Mouse (Mus musculus): ENCODE data around the gene Dtx2. TPM values are rescaled to one million over a fixed set of nuclear protein-coding genes. Genes with fewer than 3 reads are reported as not detected.

Gene Dtx2
- total and polyA plus RNA-seq, 3 experiments, result 11.9 to 17.2 TPM; not detected in 1

DNA sequence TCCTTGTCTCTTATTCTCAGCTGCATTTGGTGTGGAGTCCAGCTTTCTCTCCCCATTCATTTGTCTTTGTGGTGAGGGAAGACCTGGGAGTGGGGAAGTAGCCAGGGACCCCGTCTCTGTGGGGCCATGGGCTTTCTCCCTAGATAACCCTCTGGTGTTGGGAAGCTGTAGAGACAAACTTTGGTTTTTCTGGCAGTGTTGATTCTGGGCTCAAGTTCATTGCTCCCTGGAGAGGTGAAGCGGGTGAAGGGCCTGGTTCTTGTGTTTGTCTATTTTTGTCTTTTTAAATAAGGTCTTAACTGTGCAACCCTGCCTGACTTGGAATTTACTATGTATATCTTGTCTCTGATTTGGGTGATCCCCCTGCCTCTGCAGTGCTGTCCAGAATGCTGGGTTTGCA lies 24.1 kb downstream of the Dtx2 start:
- Histone ChIP-seq H3K27ac (ENCODE audit: control insufficient read depth, low read depth, low read length) (no peak overlapping the region), H3K4me3 (ENCODE audit: control insufficient read depth in 1 of 2, insufficient read depth in 1 of 2, low read depth in 2 of 2, low read length in 2 of 2) (no peak overlapping the region), H3K9me3 (replicated peaks; ENCODE audit: insufficient read depth, low read length) (no peaks in the 10 kb centered on the region), H3K27me3 (ENCODE audit: control insufficient read depth in 1 of 2, insufficient read depth in 2 of 2, low read length in 2 of 2) (no peaks in the 10 kb centered on the region), H3K79me2 (ENCODE audit: control insufficient read depth, insufficient read depth, low read length, poor library complexity) (no peaks in the 10 kb centered on the region), H3K9ac (ENCODE audit: control insufficient read depth, low read depth, low read length, poor library complexity, severe bottlenecking) (no peak overlapping the region), H3K36me3 (ENCODE audit: control insufficient read depth in 1 of 2, insufficient read depth in 2 of 2, low read length in 2 of 2) (no peaks in the 10 kb centered on the region), H3K4me1 (ENCODE audit: control insufficient read depth in 1 of 2, insufficient read depth in 2 of 2, low read length in 2 of 2) (peaks cover 0 to 3% of the 10 kb centered on the region in 2 experiments; a peak in 1 of 4 replicates)
- TF ChIP-seq BHLHE40 (IDR thresholded peaks at IDR 0.05; ENCODE audit: borderline replicate concordance, low read depth, low read length), result no peak
- no peak for TF ChIP-seq GATA1 (IDR thresholded peaks at IDR 0.05; ENCODE audit: low read depth, low read length)
- no peak for TF ChIP-seq KAT2A (conservative IDR thresholded peaks at IDR 0.05; ENCODE audit: low read depth, low read length)
- TF ChIP-seq USF2 (IDR thresholded peaks at IDR 0.05; ENCODE audit: borderline replicate concordance in 1 of 2, insufficient read depth in 1 of 2, low read depth in 1 of 2, low read length in 2 of 2), result no peak
- no peak for TF ChIP-seq ZC3H11A (IDR thresholded peaks at IDR 0.05; ENCODE audit: low read depth, low read length)
- no peak for TF ChIP-seq MYC (IDR thresholded peaks at IDR 0.05; ENCODE audit: low read depth, low read length)
- no peak for DNase-seq (ENCODE audit: low read depth, low spot score)

DNA sequence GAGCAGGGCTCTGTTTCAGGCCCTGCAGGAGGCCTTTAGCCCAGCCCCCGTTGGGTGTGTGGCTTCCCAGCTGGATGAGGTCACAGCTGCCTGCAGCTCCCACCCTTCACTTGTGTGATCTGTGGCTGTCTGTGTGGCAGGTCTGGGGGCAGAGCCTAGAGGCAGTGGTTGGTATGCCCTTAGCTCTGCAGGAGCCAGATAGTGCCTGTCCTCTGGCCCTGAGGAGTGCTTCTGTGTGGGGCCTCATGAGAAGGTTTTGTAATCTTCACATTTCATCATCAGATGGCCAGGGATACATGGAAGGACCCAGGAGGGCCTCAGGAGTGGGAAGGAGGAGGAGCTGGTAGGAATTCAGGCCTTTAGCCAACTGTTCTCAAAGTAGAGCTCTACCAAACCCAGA lies 25.3 kb downstream of the Dtx2 start:
- DNase-seq (ENCODE audit: low read depth, low spot score), result no peak
- no peaks in the 10 kb centered on the region for H3K9me3 ChIP-seq (replicated peaks; ENCODE audit: insufficient read depth, low read length)
- H3K79me2 ChIP-seq (ENCODE audit: control insufficient read depth, insufficient read depth, low read length, poor library complexity), result no peaks in the 10 kb centered on the region
- H3K36me3 ChIP-seq (ENCODE audit: control insufficient read depth in 1 of 2, insufficient read depth in 2 of 2, low read length in 2 of 2), result no peaks in the 10 kb centered on the region
- TF ChIP-seq CTCF (IDR thresholded peaks at IDR 0.05 in 2 of 3, conservative IDR thresholded peaks at IDR 0.05 in 1 of 3; ENCODE audit: control insufficient read depth in 1 of 3, insufficient read depth in 1 of 3, low read depth in 2 of 3, low read length in 3 of 3, poor library complexity in 1 of 3, severe bottlenecking in 1 of 3), result no peak
- TF ChIP-seq NRF1 (IDR thresholded peaks at IDR 0.05; ENCODE audit: insufficient read depth, low read depth, low read length, poor library complexity, severe bottlenecking), result no peak
- TF ChIP-seq ZMIZ1 (IDR thresholded peaks at IDR 0.05; ENCODE audit: low read depth, low read length), result no peak
- no peak for TF ChIP-seq MYC (IDR thresholded peaks at IDR 0.05; ENCODE audit: low read depth, low read length)
- TF ChIP-seq MEF2A (IDR thresholded peaks at IDR 0.05; ENCODE audit: extremely low read depth, insufficient replicate concordance, low read depth, low read length, poor library complexity, severe bottlenecking), result no peak
- TF ChIP-seq GABPA (IDR thresholded peaks at IDR 0.05; ENCODE audit: low read depth, low read length), result no peak
- no peak for TF ChIP-seq ETS1 (IDR thresholded peaks at IDR 0.05; ENCODE audit: low read depth, low read length)
- no peak for TF ChIP-seq CHD2 (IDR thresholded peaks at IDR 0.05; ENCODE audit: low read length)
- TF ChIP-seq CHD1 (IDR thresholded peaks at IDR 0.05; ENCODE audit: low read depth, low read length), result no peak
- no peak for TF ChIP-seq NELFE (IDR thresholded peaks at IDR 0.05; ENCODE audit: low read depth, low read length)
- no peak for TF ChIP-seq POLR2AphosphoS5 (IDR thresholded peaks at IDR 0.05; ENCODE audit: borderline replicate concordance, low read depth, low read length)
- no peak for TF ChIP-seq BHLHE40 (IDR thresholded peaks at IDR 0.05; ENCODE audit: borderline replicate concordance, low read depth, low read length)
- TF ChIP-seq TBP (IDR thresholded peaks at IDR 0.05; ENCODE audit: low read depth, low read length), result no peak
- TF ChIP-seq KAT2A (conservative IDR thresholded peaks at IDR 0.05; ENCODE audit: low read depth, low read length), result no peak
- no peak for TF ChIP-seq SMC3 (IDR thresholded peaks at IDR 0.05; ENCODE audit: low read depth, low read length)
- no peaks in the 10 kb centered on the region for H3K27me3 ChIP-seq (ENCODE audit: control insufficient read depth in 1 of 2, insufficient read depth in 2 of 2, low read length in 2 of 2)
- H3K27ac ChIP-seq (ENCODE audit: control insufficient read depth, low read depth, low read length), result no peak overlapping the region
- no peak overlapping the region for H3K4me3 ChIP-seq (ENCODE audit: control insufficient read depth in 1 of 2, insufficient read depth in 1 of 2, low read depth in 2 of 2, low read length in 2 of 2)
- H3K9ac ChIP-seq (ENCODE audit: control insufficient read depth, low read depth, low read length, poor library complexity, severe bottlenecking), result no peak overlapping the region
- H3K4me1 ChIP-seq (ENCODE audit: control insufficient read depth in 1 of 2, insufficient read depth in 2 of 2, low read length in 2 of 2), result peaks cover 0 to 3% of the 10 kb centered on the region in 2 experiments; a peak in 1 of 4 replicates

All from MEL (cell line).